Mouse (Mus musculus): ENCODE results near the gene Lpp.

- TF ChIP-seq CTCF (IDR thresholded peaks at IDR 0.05; ENCODE audit: low read depth, low read length) (no peak), POLR2A (IDR thresholded peaks at IDR 0.05; ENCODE audit: borderline replicate concordance, low read depth, low read length) (no peak)
Observed at GRCm38 (mm10) chr16:24569681-24570080, 176.4 kb downstream of the Lpp start.

Data from bone marrow macrophage, adult 2 months (primary cell).